Mouse (Mus musculus) cerebellum, adult 8-10 months (tissue): ENCODE data around the gene Gm15128.
"Not testable (repeated sequence)": the region's sequence is repeated elsewhere in the genome, so short reads cannot be mapped to it uniquely, and the experiment has no call there.

Source experiments
- DNase-seq: peaks from one replicate; pipeline ENCODE4 v3.0.0; 2022

Gene Gm15128

GRCm38 (mm10) chrX:147765691-147766090 is at the start of gene Gm15128:
Gene Gm15128 (plus strand): TSS chrX:147765991.
- DNase-seq: not testable (repeated sequence)
